Mouse (Mus musculus) left cerebral cortex, postnatal 25 days (tissue): ENCODE measurements around the gene Slc6a8. TPM values are rescaled to one million over a fixed set of nuclear protein-coding genes. Genes with fewer than 3 reads are reported as not detected.

Experiments used
- DNase-seq, 2 experiments: peaks; one replicate each; pipeline ENCODE4 v3.0.0; 2022; ENCODE audit warnings: low spot score in 2 of 2, mixed read lengths in 1 of 2
- intact Hi-C: fragments of 180-260 bp; cut with DNase I; formaldehyde crosslinking; loops from one replicate; pipeline ENCODE4 v1.15.1; 2025
- total RNA-seq, 2 experiments: library from RNA; stranded (reverse); gene quantifications; 2 replicates each; pipeline ENCODE4 v1.2.3; 2021

Slc6a8 gene
- total RNA-seq, 2 experiments from 2014 or later, result 91.1 to 101 TPM

- DNase-seq, result peak in 1 of 2 experiments; percentile 54
- intact Hi-C loops, result no loop called here
Measured at GRCm38 (mm10) chrX:73675231-73675630, 2.3 kb downstream of the Slc6a8 start.

DNA sequence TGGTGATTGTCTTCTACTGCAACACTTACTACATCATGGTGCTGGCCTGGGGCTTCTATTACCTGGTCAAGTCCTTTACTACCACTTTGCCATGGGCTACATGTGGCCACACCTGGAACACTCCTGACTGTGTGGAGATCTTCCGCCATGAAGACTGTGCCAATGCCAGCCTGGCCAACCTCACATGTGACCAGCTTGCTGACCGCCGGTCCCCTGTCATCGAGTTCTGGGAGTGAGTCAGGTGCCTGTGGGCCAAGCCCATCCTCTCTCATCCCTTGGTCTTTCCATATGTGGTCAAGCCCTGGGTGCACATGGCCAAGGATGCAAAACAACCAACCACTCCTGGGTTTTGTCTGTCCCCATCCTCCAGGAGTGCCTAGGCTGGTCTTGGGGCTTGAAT, 3.7 kb downstream of the Slc6a8 start:
- intact Hi-C loops, result no loop called here
- no peak for DNase-seq

DNA sequence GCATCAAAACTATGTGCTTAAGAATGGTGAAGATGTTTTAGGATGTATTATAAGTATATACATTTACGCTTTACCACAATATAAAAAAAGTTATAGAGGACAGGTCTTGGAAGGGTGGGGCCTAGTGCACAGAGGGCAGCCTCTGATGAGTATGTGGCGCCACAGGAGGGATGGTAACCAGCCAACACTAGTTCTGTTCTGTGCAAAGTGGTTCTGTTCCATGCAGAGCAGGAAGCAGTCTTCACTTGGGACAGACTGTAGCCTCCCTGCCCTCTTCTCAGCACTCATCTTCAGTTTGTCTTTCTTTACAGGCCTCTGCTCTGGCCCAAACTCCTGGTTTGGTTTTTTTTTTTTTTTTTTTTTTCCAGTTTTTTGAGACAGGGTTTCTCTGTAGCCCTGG, 11.2 kb downstream of the Slc6a8 start:
- DNase-seq, result no peak
- intact Hi-C loops, result no loop called here

GRCm38 (mm10) chrX:73684978-73685377, 12.0 kb downstream of the Slc6a8 start:
- intact Hi-C loops, result no loop called here

DNA sequence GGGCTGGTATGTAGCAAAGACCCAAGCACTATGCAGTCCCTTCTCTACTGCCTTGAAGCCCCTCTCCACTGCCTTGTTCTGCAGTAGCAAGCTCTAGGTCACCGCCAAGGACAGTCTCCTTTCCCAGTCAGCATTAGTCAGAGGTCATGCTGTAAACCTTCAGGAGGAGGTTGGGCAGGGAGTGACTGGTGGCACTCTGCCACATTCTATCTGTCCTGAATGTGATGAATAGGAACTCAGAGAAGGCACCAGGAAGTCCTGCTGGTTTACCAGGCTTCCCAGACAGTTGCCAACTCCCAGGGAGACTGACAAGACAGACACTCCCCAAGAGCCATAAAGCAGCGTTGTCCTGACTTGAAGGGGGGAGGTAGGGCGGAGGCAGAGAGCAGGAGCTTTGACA, 12.7 kb downstream of the Slc6a8 start:
- DNase-seq, result no peak

More at GRCm38 (mm10) chrX:73684978-73685377, 12.0 kb downstream of the Slc6a8 start:
- DNase-seq, result no peak

DNA sequence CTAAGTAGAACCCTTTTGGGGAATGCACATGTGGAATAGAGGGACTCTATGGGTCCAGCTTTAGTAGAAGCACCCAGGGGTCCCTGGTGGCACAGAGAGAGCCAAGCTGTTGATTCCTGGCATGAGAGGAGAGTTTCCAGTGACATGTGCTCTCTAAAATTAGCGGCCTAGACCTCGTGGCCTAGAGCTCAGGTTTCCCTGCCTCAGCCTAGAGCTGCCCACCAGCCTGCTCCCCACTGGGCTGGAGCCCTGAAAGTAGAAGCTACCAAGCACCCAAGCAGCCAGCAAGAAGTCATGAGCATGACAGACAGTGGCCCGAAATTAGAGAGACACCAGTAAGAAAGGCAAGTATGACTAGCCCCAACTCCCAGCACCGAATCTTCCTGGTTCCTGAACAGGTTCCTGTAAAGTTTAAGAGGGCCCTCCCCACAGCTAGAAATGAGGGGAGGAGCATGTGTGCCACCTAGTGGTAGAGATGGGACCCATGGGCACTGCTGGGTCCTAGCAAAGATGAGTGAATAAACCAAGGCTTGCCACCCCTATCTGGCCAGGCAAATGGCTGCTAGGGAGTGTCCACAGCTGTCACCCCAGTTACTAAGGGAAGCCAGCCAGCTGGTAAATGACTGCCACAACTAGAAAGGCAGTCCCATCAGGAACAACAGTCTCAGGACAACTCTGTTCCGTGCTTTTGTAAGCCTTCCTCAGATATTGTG, 18.1 kb downstream of the Slc6a8 start:
- intact Hi-C loops, result no loop called here
- DNase-seq, result peak; percentile 42 to 55

More for the DNA sequence above, 12.7 kb downstream of the Slc6a8 start:
- intact Hi-C loops, result no loop called here

DNA sequence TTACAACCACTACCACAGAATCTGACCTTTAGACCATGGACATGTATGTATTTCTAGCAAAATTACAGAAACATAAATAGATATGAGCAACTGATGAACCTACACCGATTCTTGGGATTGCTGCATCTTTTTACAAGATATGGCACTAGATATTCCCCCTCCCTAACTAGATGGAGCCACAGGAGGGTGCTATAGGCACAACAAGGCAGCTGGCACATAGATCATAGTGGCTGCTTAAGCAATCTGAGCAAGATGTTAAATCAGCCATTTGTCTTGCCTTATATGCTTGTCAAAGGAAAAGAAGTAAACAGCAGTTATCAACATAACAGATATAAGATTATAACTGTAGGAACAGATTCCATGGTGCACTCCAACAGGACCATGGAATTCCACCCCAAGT, 27.5 kb downstream of the Slc6a8 start:
- intact Hi-C loops, result no loop called here
- DNase-seq, result no peak

DNA sequence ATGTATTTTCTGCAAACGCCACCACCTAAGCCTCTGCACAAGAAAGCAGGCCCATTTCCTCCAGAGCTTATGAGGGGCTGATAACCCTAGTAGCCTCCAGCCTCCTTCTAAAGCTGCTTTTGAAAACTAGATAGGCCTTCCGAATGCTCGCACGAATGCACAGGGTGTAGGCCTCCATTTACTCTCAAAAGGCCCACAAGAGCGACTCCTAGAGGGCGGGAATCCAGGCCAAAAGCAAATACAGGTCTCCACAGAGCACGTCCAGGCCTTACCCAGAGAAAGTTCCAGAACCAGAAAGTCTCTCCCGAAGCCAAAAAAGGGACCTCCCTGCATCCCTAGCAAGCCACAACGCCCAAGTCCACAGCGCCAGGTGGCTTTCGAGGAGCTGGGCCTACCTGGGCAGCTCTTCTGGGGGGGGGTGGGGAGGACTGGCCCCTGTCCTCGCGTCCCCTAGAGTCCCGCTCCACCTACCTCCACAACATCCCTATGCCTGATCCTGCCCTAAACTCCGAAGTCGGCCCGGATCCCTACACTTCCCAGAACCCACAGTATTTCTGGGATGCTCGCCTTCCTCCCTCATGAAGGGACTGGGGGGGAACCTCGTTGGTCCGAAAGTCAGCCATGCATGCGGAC, 42.6 kb downstream of the Slc6a8 start:
- peak in 1 of 2 experiments; percentile 15 for DNase-seq

GRCm38 (mm10) chrX:73716109-73716661, 43.2 kb downstream of the Slc6a8 start, which contains the start of the genes Bcap31 and Abcd1:
TSS of gene Bcap31 (minus strand) at chrX:73716175.
TSS of gene Abcd1 (plus strand) at chrX:73716597.
- DNase-seq, result peak; percentile 85 to 92
- intact Hi-C loops, result loop anchor here (5.0 kb wide), 1 partner anchor 71 kb away; the partner anchor contains the start of genes Idh3g and Ssr4

More for the DNA sequence above, 42.6 kb downstream of the Slc6a8 start:
- intact Hi-C loops, result loop anchor here (5.0 kb wide), 1 partner anchor 72 kb away; the partner anchor contains the start of genes Idh3g and Ssr4

- intact Hi-C loops, result loop anchor here (5.0 kb wide), 1 partner anchor 70 kb away; the partner anchor contains the start of genes Idh3g and Ssr4
- peak in 1 of 2 experiments; percentile 5 for DNase-seq
Measured at GRCm38 (mm10) chrX:73716709-73717545, 44.0 kb downstream of the Slc6a8 start.

- intact Hi-C loops, result loop anchor here (5.0 kb wide), 1 partner anchor 70 kb away; the partner anchor contains the start of genes Idh3g and Ssr4
- DNase-seq, result no peak
Measured at GRCm38 (mm10) chrX:73717667-73718066, 44.7 kb downstream of the Slc6a8 start.

GRCm38 (mm10) chrX:73718271-73718670, 45.3 kb downstream of the Slc6a8 start:
- DNase-seq, result no peak
- intact Hi-C loops, result loop anchor here (5.0 kb wide), 1 partner anchor 69 kb away; the partner anchor contains the start of genes Idh3g and Ssr4

DNA sequence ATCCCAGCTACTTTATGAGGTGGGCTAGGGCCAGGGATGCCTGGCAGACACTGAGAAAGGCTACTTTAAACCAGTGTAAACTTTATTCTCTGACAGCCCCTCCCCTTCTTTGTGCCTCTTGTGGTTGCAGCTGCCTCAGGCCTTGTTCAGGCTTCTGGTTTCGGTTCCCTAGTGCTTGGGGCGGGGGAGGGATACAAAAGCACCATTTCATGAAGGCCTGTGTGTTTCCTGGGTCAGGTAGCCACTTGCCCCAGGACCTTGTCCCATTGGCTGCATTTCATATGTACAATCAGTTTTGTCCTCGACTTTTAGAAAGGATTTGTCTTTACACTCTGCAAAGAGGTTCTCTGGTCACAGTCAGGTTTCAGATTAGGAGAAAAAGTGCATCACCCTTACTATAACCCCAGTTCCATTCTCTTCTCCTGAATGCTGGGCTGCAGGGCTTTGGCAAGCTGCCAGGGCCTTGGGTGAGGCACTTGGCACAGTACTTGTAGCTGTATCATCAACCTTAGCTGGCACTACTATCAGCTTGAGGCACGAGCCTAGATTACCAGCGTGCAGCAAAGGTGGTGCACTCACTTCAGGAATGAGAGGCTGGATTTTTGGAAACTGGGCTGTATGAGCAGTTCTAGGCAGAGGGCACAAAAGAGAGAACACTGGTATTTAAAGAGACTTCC, 45.9 kb downstream of the Slc6a8 start:
- no peak for DNase-seq
- intact Hi-C loops, result loop anchor here (5.0 kb wide), 1 partner anchor 68 kb away; the partner anchor contains the start of genes Idh3g and Ssr4

DNA sequence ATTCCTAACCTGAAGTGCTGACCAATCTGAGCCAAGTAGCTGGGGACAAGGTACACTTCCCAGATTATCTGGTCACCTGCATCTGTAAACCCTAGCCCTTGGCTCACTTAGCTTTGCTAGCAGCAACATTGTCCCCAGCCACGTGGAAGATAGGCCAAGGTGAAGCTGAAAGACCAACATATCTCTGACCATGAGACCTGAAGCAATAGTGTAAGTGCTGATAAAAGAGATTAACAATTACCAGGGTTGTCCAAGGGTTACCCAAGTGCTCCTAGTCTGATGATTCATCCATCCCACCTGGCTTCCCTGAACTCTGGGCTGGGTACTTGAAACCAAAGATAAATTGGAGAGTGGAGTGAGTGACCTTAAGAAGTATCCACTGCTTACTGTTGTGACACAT, 58.0 kb downstream of the Slc6a8 start:
- intact Hi-C loops, result no loop called here
- no peak for DNase-seq

Other genes with a start within 250 kb of the Slc6a8 start
- not detected for gene Trex2, start 237.8 kb upstream of the Slc6a8 start, total RNA-seq
- 1 to 10 TPM; 4.3 to 7.0 TPM for gene Haus7, start 214.1 kb upstream of the Slc6a8 start, total RNA-seq
- gene Bgn, start 189.5 kb upstream of the Slc6a8 start, total RNA-seq, result 10 to 100 TPM; 17.4 to 20.3 TPM
- gene Atp2b3, start 170.1 kb upstream of the Slc6a8 start, total RNA-seq, result 10 to 100 TPM; 94.7 to 95.0 TPM
- 1 to 10 TPM in 1 of 2 experiments, under 1 TPM in 1; 0.76 to 1.2 TPM for gene Dusp9, start 33.7 kb upstream of the Slc6a8 start, total RNA-seq
- 100 to 1,000 TPM in 1 of 2 experiments, 10 to 100 TPM in 1; 95.7 to 111 TPM for gene Pnck, start 13.0 kb upstream of the Slc6a8 start, total RNA-seq
- gene Bcap31, start 43.0 kb downstream of the Slc6a8 start, total RNA-seq, result 10 to 100 TPM; 78.4 to 88.0 TPM
- 10 to 100 TPM; 11.1 to 14.1 TPM for gene Abcd1, start 43.4 kb downstream of the Slc6a8 start, total RNA-seq
- 10 to 100 TPM in 1 of 2 experiments, 1 to 10 TPM in 1; 8.7 to 10.0 TPM for gene Plxnb3, start 83.9 kb downstream of the Slc6a8 start, total RNA-seq
- gene Srpk3, start 101.3 kb downstream of the Slc6a8 start, total RNA-seq, result 1 to 10 TPM; 4.6 to 9.4 TPM
- 100 to 1,000 TPM; 182 to 187 TPM for gene Idh3g, start 113.7 kb downstream of the Slc6a8 start, total RNA-seq
- 10 to 100 TPM; 94.6 to 99.7 TPM for gene Ssr4, start 113.9 kb downstream of the Slc6a8 start, total RNA-seq
- gene Pdzd4, start 151.8 kb downstream of the Slc6a8 start, total RNA-seq, result 100 to 1,000 TPM; 119 to 125 TPM
- not detected for gene Avpr2, start 219.0 kb downstream of the Slc6a8 start, total RNA-seq
- gene L1cam, start 223.0 kb downstream of the Slc6a8 start, total RNA-seq, result 100 to 1,000 TPM; 152 to 158 TPM
- 1 to 10 TPM; 3.6 to 4.7 TPM for gene Arhgap4, start 248.7 kb downstream of the Slc6a8 start, total RNA-seq
- 10 to 100 TPM; 45.4 to 53.4 TPM for gene Naa10, start 248.8 kb downstream of the Slc6a8 start, total RNA-seq